Comparison of ENCODE assay signal across 9 mouse cellular contexts in genomic region chr9:7897502-7897901, GRCm38 (mm10). TPM values are rescaled to one million over a fixed set of nuclear protein-coding genes. Genes with fewer than 3 reads are reported as not detected.
DNase-seq lines count a peak whose midpoint lies in the region; ATAC-seq and TF ChIP-seq lines count a peak whose summit lies in the region.
"Had no signal": no experiment of that assay in that cellular context is flagged by ENCODE, and none has a peak within 500 bp of the region (broad histone marks: within the 10 kb centered on the region; RNA-seq: fewer than 3 reads in every experiment).

No protein-coding gene starts in this region.

- no peak overlapping the region for H3K27ac ChIP-seq in MEL (ENCODE audit: control insufficient read depth, low read depth, low read length)
- H3K27ac ChIP-seq in forebrain, embryonic 16.5 days (ENCODE audit: low read length), result no peak overlapping the region
- no peak overlapping the region for H3K27ac ChIP-seq in hindbrain, embryonic 13.5 days
- H3K27ac ChIP-seq in lung, embryonic 16.5 days (ENCODE audit: low read length), result no peak overlapping the region
- H3K27ac ChIP-seq: heart, embryonic 13.5 days had no signal

- TF ChIP-seq RAD21 in MEL (IDR thresholded peaks at IDR 0.05; ENCODE audit: low read depth, low read length), result no peak; the same call in none of the 2 replicates

- no peak for TF ChIP-seq EP300 in MEL (IDR thresholded peaks at IDR 0.05; ENCODE audit: low read depth in 1 of 2, low read length in 2 of 2)

- no peaks in the 10 kb centered on the region for H3K9me3 ChIP-seq in MEL (replicated peaks; ENCODE audit: insufficient read depth, low read length)
- no peaks in the 10 kb centered on the region for H3K9me3 ChIP-seq in forebrain, embryonic 16.5 days (ENCODE audit: control insufficient read depth, low read length)
- no peaks in the 10 kb centered on the region for H3K9me3 ChIP-seq in hindbrain, embryonic 13.5 days
- H3K9me3 ChIP-seq in lung, embryonic 16.5 days (ENCODE audit: control insufficient read depth, low read length), result no peaks in the 10 kb centered on the region
- H3K9me3 ChIP-seq: heart, embryonic 13.5 days had no signal

- peak; percentile 82 for ATAC-seq in cerebellum, adult (ENCODE audit: insufficient number of reproducible peaks, low FRiP score, low TSS enrichment)
- ATAC-seq in forebrain, embryonic 16.5 days, result peak; percentile 86
- peak; percentile 86 for ATAC-seq in hindbrain, embryonic 13.5 days (ENCODE audit: low FRiP score)
- peak; percentile 83 for ATAC-seq in lung, embryonic 16.5 days (ENCODE audit: low read depth)

- 0% methylated on average over 3 of the region's 3 CpGs for WGBS in forebrain, embryonic 16.5 days
- 8% methylated on average over 3 of the region's 3 CpGs for whole genome bisulfite sequencing in hindbrain, embryonic 13.5 days
- 0% methylated on average over 3 of the region's 3 CpGs for WGBS in lung, embryonic 16.5 days

- TF ChIP-seq POLR2A in MEL (IDR thresholded peaks at IDR 0.05; ENCODE audit: control insufficient read depth in 1 of 2, insufficient read depth in 1 of 2, low read depth in 1 of 2, low read length in 2 of 2, poor library complexity in 1 of 2), result no peak

- no peaks in the 10 kb centered on the region for H3K4me1 ChIP-seq in MEL (ENCODE audit: control insufficient read depth in 1 of 2, insufficient read depth in 2 of 2, low read length in 2 of 2)
- H3K4me1 ChIP-seq in forebrain, embryonic 16.5 days (replicated peaks; ENCODE audit: control insufficient read depth, insufficient read depth, low read length), result no peaks in the 10 kb centered on the region
- H3K4me1 ChIP-seq in hindbrain, embryonic 13.5 days (replicated peaks), result no peaks in the 10 kb centered on the region
- H3K4me1 ChIP-seq in lung, embryonic 16.5 days (replicated peaks; ENCODE audit: control insufficient read depth, insufficient read depth, low read length), result peaks cover 8% of the 10 kb centered on the region; the same call in 1 of the 2 replicates

- TF ChIP-seq CTCF in MEL (IDR thresholded peaks at IDR 0.05 in 2 of 3, conservative IDR thresholded peaks at IDR 0.05 in 1 of 3; ENCODE audit: control insufficient read depth in 1 of 3, insufficient read depth in 1 of 3, low read depth in 2 of 3, low read length in 3 of 3, poor library complexity in 1 of 3, severe bottlenecking in 1 of 3), result peak in 2 of 3 experiments; percentile 97 to 99

- no peak overlapping the region for H3K4me2 ChIP-seq in forebrain, embryonic 16.5 days (ENCODE audit: low read length)
- no peak overlapping the region for H3K4me2 ChIP-seq in hindbrain, embryonic 13.5 days
- H3K4me2 ChIP-seq in lung, embryonic 16.5 days (ENCODE audit: low read depth, low read length), result no peak overlapping the region
- H3K4me2 ChIP-seq: heart, embryonic 13.5 days had no signal

- H3K9ac ChIP-seq in MEL (ENCODE audit: control insufficient read depth, low read depth, low read length, poor library complexity, severe bottlenecking), result no peak overlapping the region
- H3K9ac ChIP-seq in forebrain, embryonic 16.5 days (replicated peaks; ENCODE audit: low read depth, low read length), result no peak overlapping the region
- no peak overlapping the region for H3K9ac ChIP-seq in hindbrain, embryonic 13.5 days
- H3K9ac ChIP-seq in lung, embryonic 16.5 days (ENCODE audit: low read length), result no peak overlapping the region
- H3K9ac ChIP-seq: heart, embryonic 13.5 days had no signal

- H3K36me3 ChIP-seq in MEL (ENCODE audit: control insufficient read depth in 1 of 2, insufficient read depth in 2 of 2, low read length in 2 of 2), result no peaks in the 10 kb centered on the region
- H3K36me3 ChIP-seq in forebrain, embryonic 16.5 days (ENCODE audit: control insufficient read depth, insufficient read depth), result no peaks in the 10 kb centered on the region
- H3K36me3 ChIP-seq in hindbrain, embryonic 13.5 days, result no peaks in the 10 kb centered on the region
- no peaks in the 10 kb centered on the region for H3K36me3 ChIP-seq in lung, embryonic 16.5 days (ENCODE audit: control insufficient read depth, insufficient read depth, low read length)
- H3K36me3 ChIP-seq: heart, embryonic 13.5 days had no signal

- H3K4me3 ChIP-seq in MEL (ENCODE audit: control insufficient read depth in 1 of 2, insufficient read depth in 1 of 2, low read depth in 2 of 2, low read length in 2 of 2), result no peak overlapping the region
- H3K4me3 ChIP-seq in forebrain, embryonic 16.5 days (replicated peaks; ENCODE audit: low read length), result no peak overlapping the region
- H3K4me3 ChIP-seq in hindbrain, embryonic 13.5 days, result no peak overlapping the region
- H3K4me3 ChIP-seq in lung, embryonic 16.5 days (ENCODE audit: low read length), result no peak overlapping the region
- H3K4me3 ChIP-seq: heart, embryonic 13.5 days had no signal

- H3K79me2 ChIP-seq in MEL (ENCODE audit: control insufficient read depth, insufficient read depth, low read length, poor library complexity), result no peaks in the 10 kb centered on the region

- DNase-seq in MEL (ENCODE audit: low read depth, low spot score), result peak; percentile 84
- DNase-seq in layer of hippocampus, adult 9-11 months, result peak; percentile 49
- peak; percentile 51 for DNase-seq in ovary, postnatal 14 days (ENCODE audit: low spot score)
- peak; percentile 77 for DNase-seq in thymus, postnatal 0 days (ENCODE audit: low spot score)

- peaks cover 2 to 4% of the 10 kb centered on the region in 2 experiments for H3K27me3 ChIP-seq in MEL (ENCODE audit: control insufficient read depth in 1 of 2, insufficient read depth in 2 of 2, low read length in 2 of 2)
- H3K27me3 ChIP-seq in forebrain, embryonic 16.5 days (replicated peaks; ENCODE audit: control insufficient read depth, insufficient read depth, low read length), result no peaks in the 10 kb centered on the region
- H3K27me3 ChIP-seq in hindbrain, embryonic 13.5 days, result no peaks in the 10 kb centered on the region
- no peaks in the 10 kb centered on the region for H3K27me3 ChIP-seq in lung, embryonic 16.5 days (ENCODE audit: control insufficient read depth, insufficient read depth, low read depth, low read length)
- H3K27me3 ChIP-seq: heart, embryonic 13.5 days had no signal

TF ChIP-seq in MEL, 35 proteins besides CTCF, POLR2A, EP300 and RAD21:
- TF ChIP-seq GABPA (IDR thresholded peaks at IDR 0.05; ENCODE audit: low read depth, low read length) (no peak), E2F4 (IDR thresholded peaks at IDR 0.05; ENCODE audit: borderline replicate concordance, low read depth, low read length) (no peak), NRF1 (IDR thresholded peaks at IDR 0.05; ENCODE audit: insufficient read depth, low read depth, low read length, poor library complexity, severe bottlenecking) (no peak), RCOR1 (IDR thresholded peaks at IDR 0.05; ENCODE audit: low read depth, low read length) (0 out of 2 replicates have a peak, but pooled peaks have one; percentile 17), UBTF (IDR thresholded peaks at IDR 0.05; ENCODE audit: borderline replicate concordance, insufficient read depth, low read depth, low read length) (no peak), BHLHE40 (IDR thresholded peaks at IDR 0.05; ENCODE audit: borderline replicate concordance, low read depth, low read length) (no peak), USF2 (IDR thresholded peaks at IDR 0.05; ENCODE audit: borderline replicate concordance in 1 of 2, insufficient read depth in 1 of 2, low read depth in 1 of 2, low read length in 2 of 2) (no peak), POLR2AphosphoS5 (IDR thresholded peaks at IDR 0.05; ENCODE audit: borderline replicate concordance, low read depth, low read length) (no peak), TBP (IDR thresholded peaks at IDR 0.05; ENCODE audit: low read depth, low read length) (no peak), USF1 (IDR thresholded peaks at IDR 0.05; ENCODE audit: low read depth, low read length) (no peak), KAT2A (conservative IDR thresholded peaks at IDR 0.05; ENCODE audit: low read depth, low read length) (no peak), ZKSCAN1 (IDR thresholded peaks at IDR 0.05; ENCODE audit: low read depth, low read length) (no peak), ETS1 (IDR thresholded peaks at IDR 0.05; ENCODE audit: low read depth, low read length) (no peak), MAFK (IDR thresholded peaks at IDR 0.05; ENCODE audit: borderline replicate concordance, low read depth, low read length) (no peak), MAZ (IDR thresholded peaks at IDR 0.05; ENCODE audit: low read depth, low read length) (no peak), MXI1 (IDR thresholded peaks at IDR 0.05; ENCODE audit: low read depth, low read length) (no peak), GATA1 (IDR thresholded peaks at IDR 0.05; ENCODE audit: low read depth, low read length) (no peak), CHD1 (IDR thresholded peaks at IDR 0.05; ENCODE audit: low read depth, low read length) (no peak), ELF1 (IDR thresholded peaks at IDR 0.05; ENCODE audit: low read depth, low read length) (no peak), MAX (IDR thresholded peaks at IDR 0.05; ENCODE audit: low read length) (no peak), HCFC1 (IDR thresholded peaks at IDR 0.05; ENCODE audit: low read depth, low read length) (no peak), POLR2AphosphoS2 (IDR thresholded peaks at IDR 0.05; ENCODE audit: low read length) (no peak), SMC3 (IDR thresholded peaks at IDR 0.05; ENCODE audit: low read depth, low read length) (peak; percentile 100), ZC3H11A (IDR thresholded peaks at IDR 0.05; ENCODE audit: low read depth, low read length) (peak; percentile 99), MYB (IDR thresholded peaks at IDR 0.05; ENCODE audit: low read depth, low read length) (no peak), MEF2A (IDR thresholded peaks at IDR 0.05; ENCODE audit: extremely low read depth, insufficient replicate concordance, low read depth, low read length, poor library complexity, severe bottlenecking) (no peak)

RNA-seq across cellular contexts. Expression of gene Birc3, which starts 24.5 kb away (rescaled TPM):
- 11.6 and 15.9 TPM in 2 replicates for total RNA-seq in MEL (2012; rRNA removed)
- polyA plus RNA-seq in MEL (2012; ENCODE audit: insufficient read depth in 1 of 2, insufficient read length in 2 of 2, low read depth in 1 of 2, low replicate concordance in 2 of 2, missing spikeins in 1 of 2), result 10 to 100 TPM in 1 of 2 experiments, not detected in 1; 26.5 TPM
- 1.9 and 2.0 TPM in 2 replicates for polyA plus RNA-seq in forebrain, embryonic 16.5 days (2015; fragmentation: Nextera tagmentation; extraction: Ambion mirVana)
- 2.3 and 2.8 TPM in 2 replicates for polyA plus RNA-seq in hindbrain, embryonic 13.5 days (2015; fragmentation: Nextera tagmentation; extraction: Ambion mirVana)
- 10.5 and 11.9 TPM in 2 replicates for polyA plus RNA-seq in lung, embryonic 16.5 days (2015; fragmentation: Nextera tagmentation; extraction: Ambion mirVana)
- 32.9 and 34.4 TPM in 2 replicates for polyA plus RNA-seq in thymus, postnatal 0 days (2015; fragmentation: Nextera tagmentation; extraction: Ambion mirVana)
